Mouse (Mus musculus) brain, embryonic 14.5 days (tissue): ENCODE measurements around the gene Mlh3.

ENCODE experiments used
- CTCF ChIP-seq: fragments of 200-500 bp; IDR thresholded peaks from 2 replicates; pipeline ENCODE4 v1.5.1; 2012; ENCODE audit warnings: inconsistent platforms, mild to moderate bottlenecking, moderate library complexity, borderline replicate concordance; ENCODE audit not compliant: insufficient read depth, insufficient read length; ENCODE audit errors: extremely low read depth
- POLR2A ChIP-seq: fragments of 200-500 bp; IDR thresholded peaks from 2 replicates; pipeline ENCODE4 v1.6.1; 2012; ENCODE audit warnings: mild to moderate bottlenecking, inconsistent platforms, borderline replicate concordance; ENCODE audit not compliant: poor library complexity, insufficient read depth, insufficient read length, severe bottlenecking; ENCODE audit errors: extremely low read depth

DNA sequence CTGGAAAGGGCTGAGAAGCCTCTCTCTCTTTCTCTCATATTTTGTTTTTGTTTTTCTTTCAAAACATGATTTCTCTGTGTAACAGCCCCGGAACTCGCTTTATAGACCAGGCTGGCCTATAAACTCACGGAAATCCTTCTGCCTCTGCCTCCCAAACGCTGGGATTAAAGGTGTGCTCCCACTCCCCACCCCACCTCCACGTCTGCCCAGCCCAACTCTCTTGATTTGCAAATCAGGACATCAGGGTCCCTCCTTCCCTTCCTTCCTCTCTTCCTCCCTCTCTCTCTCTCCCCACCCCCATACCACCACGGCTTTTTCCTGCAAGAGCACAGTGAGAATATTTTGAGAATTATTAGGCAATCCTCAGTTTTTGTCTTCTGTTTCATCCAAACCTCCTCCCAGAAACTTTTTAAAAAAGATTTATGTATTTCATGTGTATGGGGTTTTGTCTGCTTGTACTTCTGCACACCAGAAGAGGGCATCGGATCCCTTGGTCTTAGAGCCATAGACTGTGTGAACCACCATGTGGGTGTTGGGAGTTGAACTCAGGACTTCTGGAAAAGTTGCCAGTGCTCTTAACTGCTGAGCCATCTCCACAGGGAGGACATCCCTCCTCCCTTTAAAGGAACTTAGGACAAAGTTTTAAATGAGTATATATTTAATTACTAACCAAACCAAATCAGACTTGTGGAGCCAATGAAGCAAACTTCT lies 888 bp upstream of the Mlh3 start:
- TF ChIP-seq CTCF: no peak
- no peak for TF ChIP-seq POLR2A
